Mouse (Mus musculus) splenic B cell, adult 2 months (primary cell): ENCODE results near the gene Ell.
A peak's percentile ranks its signal among the peaks of the same experiment; 100 is the strongest.

Source experiments
- DNase-seq: peaks from one replicate; pipeline ENCODE4 v3.0.0-alpha.2; 2011; ENCODE audit warnings: low read depth, low spot score
- H3K27me3 ChIP-seq: 2 replicates; pipeline ENCODE4 v1.6.1; 2012; ENCODE audit warnings: mild to moderate bottlenecking, low read length, moderate library complexity, mixed read lengths; ENCODE audit not compliant: control insufficient read depth, poor library complexity, insufficient read depth, severe bottlenecking
- H3K36me3 ChIP-seq: 2 replicates; pipeline ENCODE4 v1.6.1; 2012; ENCODE audit warnings: mild to moderate bottlenecking, low read length, moderate library complexity, mixed read lengths; ENCODE audit not compliant: control insufficient read depth, poor library complexity, insufficient read depth, severe bottlenecking

Ell gene

GRCm38 (mm10) chr8:70540013-70540506, 803 bp downstream of the Ell start:
- no peaks in the 10 kb centered on the region; the same call in 1 of the 2 replicates for H3K36me3 ChIP-seq
- no peaks in the 10 kb centered on the region for H3K27me3 ChIP-seq
- no peak for DNase-seq

DNA sequence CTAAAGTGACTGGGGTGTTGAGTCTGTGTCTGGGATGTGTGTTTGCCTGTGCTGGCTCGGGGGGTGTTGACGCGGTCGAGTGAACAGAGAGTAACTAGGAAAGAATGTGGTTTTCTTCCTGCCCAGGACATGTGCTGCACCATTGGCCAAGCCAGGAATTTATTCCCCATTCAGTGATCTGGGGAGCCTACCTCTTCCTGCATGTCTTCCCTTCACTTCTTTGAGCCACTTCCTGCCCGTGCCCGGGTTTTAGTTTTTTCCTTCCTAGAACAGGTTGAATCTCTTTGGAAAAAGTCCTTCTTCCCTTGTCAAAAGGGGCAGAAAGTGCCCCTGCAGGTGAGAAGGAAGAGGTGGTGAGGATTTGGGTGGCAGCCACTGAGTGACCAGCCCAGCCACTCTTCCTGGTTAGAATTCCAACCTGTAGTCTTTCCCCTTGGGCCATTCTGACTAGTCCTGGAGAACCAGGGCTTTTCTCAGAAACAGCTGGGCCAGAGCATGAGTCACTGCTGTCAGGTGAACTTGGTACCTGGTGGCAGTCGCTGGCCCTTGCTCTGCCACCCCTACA, 1.3 kb downstream of the Ell start:
- no peak for DNase-seq
- no peaks in the 10 kb centered on the region for H3K27me3 ChIP-seq
- H3K36me3 ChIP-seq, result no peaks in the 10 kb centered on the region; the same call in 1 of the 2 replicates

- no peaks in the 10 kb centered on the region; the same call in 1 of the 2 replicates for H3K36me3 ChIP-seq
- DNase-seq, result no peak
- no peaks in the 10 kb centered on the region for H3K27me3 ChIP-seq
These were observed 1.8 kb downstream of the Ell start for GRCm38 (mm10) chr8:70541081-70541480.

- DNase-seq, result peak; percentile 57
- no peaks in the 10 kb centered on the region for H3K27me3 ChIP-seq
- no peaks in the 10 kb centered on the region; the same call in 1 of the 2 replicates for H3K36me3 ChIP-seq
These were observed 5.0 kb downstream of the Ell start for GRCm38 (mm10) chr8:70544200-70544687.

DNA sequence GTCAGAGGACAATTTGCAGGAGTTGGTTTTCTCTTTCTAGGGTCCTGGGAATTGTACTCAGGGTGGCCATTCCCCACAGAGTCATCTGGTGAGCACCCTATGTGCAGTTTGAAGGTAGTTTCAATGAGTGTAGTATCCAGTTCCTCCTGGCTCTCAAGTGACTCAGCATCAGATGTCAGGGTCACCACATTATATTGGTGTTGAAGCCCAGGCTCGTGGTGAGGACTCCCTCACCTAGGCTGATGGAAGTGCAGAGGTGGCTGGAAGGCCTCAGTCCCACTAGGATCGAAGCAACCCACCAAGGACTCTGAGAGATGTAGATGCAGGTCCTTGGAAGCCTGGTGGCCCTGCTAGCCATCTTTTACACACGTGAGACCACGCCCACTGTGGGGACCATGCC, 7.2 kb downstream of the Ell start:
- Histone ChIP-seq H3K36me3 (no peaks in the 10 kb centered on the region; the same call in 1 of the 2 replicates), H3K27me3 (no peaks in the 10 kb centered on the region)
- no peak for DNase-seq

DNA sequence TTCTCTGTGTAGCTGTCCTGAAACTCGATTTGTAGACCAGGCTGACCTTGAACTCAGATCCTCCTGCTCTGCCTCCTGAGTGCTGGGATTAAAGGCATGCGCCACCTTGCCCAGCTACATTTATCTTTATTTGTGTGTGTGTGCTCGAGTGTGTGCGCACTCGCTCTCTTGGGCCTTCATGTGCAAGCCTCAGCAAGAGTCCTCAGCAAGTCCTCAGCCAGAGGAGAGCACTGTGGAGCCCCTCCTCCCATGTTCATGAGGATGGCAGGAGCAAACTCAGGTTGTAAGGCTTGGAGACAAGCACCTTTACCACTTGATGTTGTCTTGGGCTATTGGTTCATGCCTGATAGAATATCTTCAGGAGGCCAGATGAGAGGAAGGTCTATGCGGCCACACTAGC, 8.5 kb downstream of the Ell start:
- Histone ChIP-seq H3K36me3 (no peaks in the 10 kb centered on the region; the same call in 1 of the 2 replicates), H3K27me3 (no peaks in the 10 kb centered on the region)
- DNase-seq, result no peak

GRCm38 (mm10) chr8:70549412-70550184, 10.3 kb downstream of the Ell start:
- H3K27me3 ChIP-seq, result no peaks in the 10 kb centered on the region
- no peaks in the 10 kb centered on the region for H3K36me3 ChIP-seq
- DNase-seq, result no peak

DNA sequence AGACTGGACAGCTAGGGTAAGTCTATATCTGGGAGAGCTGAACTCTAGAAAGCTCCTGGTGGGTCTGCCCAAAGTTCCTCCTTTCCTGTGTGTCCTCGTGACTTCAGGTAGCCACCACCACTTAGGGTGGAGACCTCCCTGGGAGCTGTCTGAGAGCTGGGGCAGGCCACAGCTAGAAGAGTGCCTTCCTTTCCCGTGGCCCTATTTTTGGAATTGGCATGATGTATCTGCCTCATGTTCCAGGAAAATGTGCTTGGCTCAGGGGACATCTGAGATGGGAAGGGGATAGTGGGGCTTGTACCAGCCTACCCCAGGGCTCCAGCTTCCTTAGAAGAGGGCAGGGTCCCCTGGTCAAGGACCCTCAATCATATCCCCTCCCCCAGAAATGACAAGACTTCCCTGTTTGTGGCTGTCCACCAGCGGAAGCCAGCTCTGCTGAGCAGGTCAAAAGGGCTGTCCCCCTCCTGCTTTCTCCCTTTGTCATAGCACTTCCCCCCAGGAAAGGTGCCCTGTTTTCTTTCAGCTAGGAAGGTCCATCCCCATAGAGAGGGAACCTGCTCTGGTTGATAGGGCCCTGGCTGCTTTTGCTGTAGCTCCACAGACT, 12.4 kb downstream of the Ell start:
- no peak for DNase-seq
- Histone ChIP-seq H3K27me3 (no peaks in the 10 kb centered on the region), H3K36me3 (no peaks in the 10 kb centered on the region)

DNA sequence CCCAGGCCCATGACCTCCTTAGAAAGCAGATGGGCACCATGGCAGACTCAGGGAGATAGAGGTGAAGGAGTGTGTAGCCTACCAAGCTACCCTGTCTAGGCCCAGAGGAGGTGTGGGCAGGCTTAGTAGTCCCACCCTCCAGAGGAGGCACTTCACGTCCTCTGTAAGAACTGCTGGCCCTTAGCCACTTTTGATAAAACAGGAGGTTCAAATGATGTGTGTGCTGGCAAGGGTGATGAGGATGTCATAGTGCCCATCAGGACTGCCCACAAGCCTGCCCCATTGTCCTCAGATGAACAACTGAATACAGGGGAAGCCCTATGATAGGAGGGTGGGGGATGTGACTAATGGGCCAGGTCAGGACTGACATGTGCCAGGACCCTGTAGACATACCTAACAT, 13.6 kb downstream of the Ell start:
- no peak for DNase-seq
- H3K36me3 ChIP-seq, result no peaks in the 10 kb centered on the region
- no peaks in the 10 kb centered on the region for H3K27me3 ChIP-seq

DNA sequence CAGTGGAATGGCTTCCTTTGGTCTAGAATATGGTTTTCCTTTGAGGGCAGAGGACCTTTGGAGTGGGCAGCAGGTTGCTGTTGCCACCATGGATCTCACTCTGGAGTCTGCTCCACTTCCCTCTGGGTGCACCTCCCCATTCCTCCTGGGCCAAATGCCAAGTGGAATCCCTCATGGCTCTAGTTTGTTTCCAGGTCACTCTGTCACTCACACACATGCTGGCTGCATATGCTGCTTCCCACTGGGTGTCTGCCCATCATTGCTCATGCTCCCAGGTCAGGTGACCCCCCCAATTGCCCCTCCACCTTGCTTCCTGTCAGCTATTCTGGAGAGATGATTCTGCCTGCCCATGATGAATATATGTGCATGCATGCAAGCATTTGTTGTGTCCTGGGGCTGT, 14.5 kb downstream of the Ell start:
- Histone ChIP-seq H3K36me3 (no peaks in the 10 kb centered on the region), H3K27me3 (no peaks in the 10 kb centered on the region)
- DNase-seq, result no peak

GRCm38 (mm10) chr8:70555079-70555747, 16.0 kb downstream of the Ell start:
- Histone ChIP-seq H3K36me3 (no peaks in the 10 kb centered on the region), H3K27me3 (no peaks in the 10 kb centered on the region)
- DNase-seq, result no peak

DNA sequence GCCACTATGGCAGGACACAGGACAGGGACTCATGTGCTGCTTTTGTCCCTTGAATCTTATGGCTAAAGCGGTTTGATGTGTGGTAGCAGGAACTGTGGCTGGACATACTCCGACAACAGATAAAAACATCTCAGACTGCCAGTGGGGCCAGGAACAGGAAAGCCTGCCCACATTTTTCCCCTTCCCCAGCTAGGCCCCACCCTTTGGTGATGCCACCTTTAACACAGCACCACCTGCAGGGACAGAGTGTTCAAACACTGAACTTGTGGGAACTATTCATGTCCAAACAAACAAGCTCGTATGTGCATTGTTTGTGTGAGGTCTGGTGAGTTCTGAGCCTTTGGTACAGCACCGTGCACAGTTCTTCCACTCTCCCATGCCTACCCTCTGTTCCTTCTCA, 19.1 kb downstream of the Ell start:
- H3K36me3 ChIP-seq, result no peaks in the 10 kb centered on the region
- no peaks in the 10 kb centered on the region for H3K27me3 ChIP-seq
- DNase-seq, result peak; percentile 44

- H3K36me3 ChIP-seq, result no peaks in the 10 kb centered on the region
- H3K27me3 ChIP-seq, result no peaks in the 10 kb centered on the region
- DNase-seq, result peak; percentile 59
These were observed 19.7 kb downstream of the Ell start for GRCm38 (mm10) chr8:70558983-70559382.

DNA sequence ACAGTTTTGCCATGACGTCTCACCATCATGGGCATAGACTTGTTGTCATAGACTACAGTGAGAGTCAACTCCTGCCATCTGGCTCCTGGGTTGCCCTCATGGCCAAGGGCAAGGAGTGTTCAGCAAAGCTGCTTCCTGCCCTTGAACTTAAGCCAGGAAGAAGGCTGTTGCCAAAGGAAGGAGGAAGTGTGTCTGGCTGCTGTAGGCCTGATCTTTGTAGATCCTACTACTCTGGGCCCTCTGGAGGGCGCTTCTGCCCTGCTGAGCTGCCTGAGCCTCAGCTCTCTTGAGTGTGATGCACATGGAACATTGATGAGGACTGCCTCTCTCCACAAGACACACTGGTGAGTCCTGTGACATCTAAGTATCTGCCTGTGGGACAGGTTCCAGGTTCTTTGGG, 20.8 kb downstream of the Ell start:
- Histone ChIP-seq H3K36me3 (no peaks in the 10 kb centered on the region), H3K27me3 (no peaks in the 10 kb centered on the region)
- peak; percentile 48 for DNase-seq

DNA sequence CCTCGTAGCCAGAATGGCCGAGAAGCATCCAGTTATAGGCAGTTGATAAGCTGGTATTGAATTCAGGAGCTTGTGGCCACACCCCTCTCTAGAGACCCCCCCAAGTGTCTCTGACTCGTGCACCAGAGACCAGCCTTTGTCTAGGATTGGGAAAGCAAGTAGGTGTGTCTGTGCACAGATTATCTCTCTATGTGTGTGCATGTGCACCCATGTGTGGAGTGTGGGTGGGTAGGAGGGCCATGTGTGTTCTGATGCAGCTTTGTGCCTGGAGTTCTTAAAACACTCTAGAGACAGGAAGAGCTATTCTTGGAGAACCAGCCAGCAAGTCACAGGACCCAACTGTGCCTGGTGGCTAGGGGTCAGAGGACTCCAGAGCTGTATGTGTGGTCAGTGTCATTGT, 21.3 kb downstream of the Ell start:
- H3K27me3 ChIP-seq, result no peaks in the 10 kb centered on the region
- peak; percentile 13 for DNase-seq
- H3K36me3 ChIP-seq, result no peaks in the 10 kb centered on the region
